Mouse (Mus musculus) forebrain, embryonic 13.5 days (tissue): ENCODE results near the gene Syde2. TPM values are rescaled to one million over a fixed set of nuclear protein-coding genes. Genes with fewer than 3 reads are reported as not detected.
"Not testable (repeated sequence)": the region's sequence is repeated elsewhere in the genome, so short reads cannot be mapped to it uniquely, and the experiment has no call there.

Experiments used
- ATAC-seq: fragments of 200-750 bp; cut with Nextera tagmentation; 2 replicates; pipeline ENCODE4 v1.8.0; 2017
- H3K27ac ChIP-seq: fragments of 300-500 bp; sonication (generic); 2 replicates; pipeline ENCODE4 v1.5.1; 2015; ENCODE audit warnings: inconsistent platforms, mild to moderate bottlenecking, moderate library complexity
- H3K27me3 ChIP-seq: fragments of 300-500 bp; sonication (generic); 2 replicates; pipeline ENCODE4 v1.6.1; 2015; ENCODE audit warnings: mild to moderate bottlenecking, inconsistent platforms
- H3K36me3 ChIP-seq: fragments of 300-500 bp; sonication (generic); 2 replicates; pipeline ENCODE4 v1.6.1; 2015; ENCODE audit warnings: mild to moderate bottlenecking, inconsistent platforms; ENCODE audit not compliant: poor library complexity, severe bottlenecking
- H3K4me1 ChIP-seq: fragments of 300-500 bp; sonication (generic); 2 replicates; pipeline ENCODE4 v1.6.1; 2015; ENCODE audit warnings: inconsistent platforms
- H3K4me2 ChIP-seq: fragments of 300-500 bp; sonication (generic); 2 replicates; pipeline ENCODE4 v1.6.1; 2015; ENCODE audit warnings: inconsistent platforms, mild to moderate bottlenecking, moderate library complexity
- H3K4me3 ChIP-seq: fragments of 300-500 bp; sonication (generic); 2 replicates; pipeline ENCODE4 v1.5.1; 2015; ENCODE audit warnings: mild to moderate bottlenecking, inconsistent platforms
- H3K9ac ChIP-seq: fragments of 300-500 bp; sonication (generic); 2 replicates; pipeline ENCODE4 v1.6.1; 2015; ENCODE audit warnings: mild to moderate bottlenecking, inconsistent platforms
- H3K9me3 ChIP-seq: fragments of 300-500 bp; sonication (generic); replicated peaks from 2 replicates; pipeline ENCODE4 v1.6.1; 2016; ENCODE audit warnings: inconsistent platforms
- WGBS: fragments of 180-500 bp; shearing (Covaris S2); methylation state at CpG from one replicate; pipeline ENCODE4 v1.1.7; 2015; 5-methylcytosine and 5-hydroxymethylcytosine counted together
- polyA plus RNA-seq: library from polyadenylated mRNA; unstranded; fragments of >200 nt; fragmentation: Nextera tagmentation; extraction: Ambion mirVana; gene quantifications from 2 replicates; pipeline ENCODE4 v1.2.1, GENCODE M21; 2015

Gene Syde2
- polyA plus RNA-seq, 1 experiment from 2014 or later = 0.59 TPM

- Histone ChIP-seq H3K9me3 (no peaks in the 10 kb centered on the region), H3K4me2 (no peak overlapping the region), H3K4me3 (no peak overlapping the region), H3K36me3 (no peaks in the 10 kb centered on the region), H3K27ac (no peak overlapping the region), H3K4me1 (peaks cover 17% of the 10 kb centered on the region), H3K9ac (no peak overlapping the region), H3K27me3 (peaks cover 14% of the 10 kb centered on the region; the same call in 1 of the 2 replicates)
- 82% methylated on average over 17 of the region's 17 CpGs for WGBS
- no peak for ATAC-seq
Measured at GRCm38 (mm10) chr3:145951287-145952165, 36.1 kb upstream of the Syde2 start.

GRCm38 (mm10) chr3:145952945-145953344 is 34.7 kb upstream of the Syde2 start:
- no peak for ATAC-seq
- H3K36me3 ChIP-seq = no peaks in the 10 kb centered on the region
- H3K4me1 ChIP-seq = peaks cover 10% of the 10 kb centered on the region
- 88% methylated on average over 7 of the region's 7 CpGs for WGBS
- no peak overlapping the region for H3K27ac ChIP-seq
- peaks cover 14% of the 10 kb centered on the region; the same call in 1 of the 2 replicates for H3K27me3 ChIP-seq
- H3K4me2 ChIP-seq = no peak overlapping the region
- H3K4me3 ChIP-seq = no peak overlapping the region
- no peak overlapping the region for H3K9ac ChIP-seq
- no peaks in the 10 kb centered on the region; the same call in 1 of the 2 replicates for H3K9me3 ChIP-seq

GRCm38 (mm10) chr3:145953411-145953810 is 34.3 kb upstream of the Syde2 start:
- no peaks in the 10 kb centered on the region; the same call in 1 of the 2 replicates for H3K9me3 ChIP-seq
- 81% methylated on average over 2 of the region's 2 CpGs for WGBS
- no peak overlapping the region for H3K27ac ChIP-seq
- no peak for ATAC-seq
- H3K4me1 ChIP-seq = peaks cover 8% of the 10 kb centered on the region
- H3K36me3 ChIP-seq = no peaks in the 10 kb centered on the region
- H3K4me2 ChIP-seq = no peak overlapping the region
- H3K4me3 ChIP-seq = no peak overlapping the region
- H3K27me3 ChIP-seq = peaks cover 14% of the 10 kb centered on the region; the same call in 1 of the 2 replicates
- H3K9ac ChIP-seq = no peak overlapping the region

- no peak overlapping the region for H3K27ac ChIP-seq
- H3K9me3 ChIP-seq = no peaks in the 10 kb centered on the region; the same call in 1 of the 2 replicates
- H3K27me3 ChIP-seq = peaks cover 32% of the 10 kb centered on the region
- 54% methylated on average over 1 of the region's 1 CpGs for WGBS
- no peak for ATAC-seq
- no peak overlapping the region for H3K4me2 ChIP-seq
- peaks cover 17% of the 10 kb centered on the region for H3K4me1 ChIP-seq
- H3K9ac ChIP-seq = no peak overlapping the region
- H3K4me3 ChIP-seq = no peak overlapping the region
- no peaks in the 10 kb centered on the region for H3K36me3 ChIP-seq
Measured at GRCm38 (mm10) chr3:145959824-145960223, 27.8 kb upstream of the Syde2 start.

GRCm38 (mm10) chr3:145962411-145962810 is 25.3 kb upstream of the Syde2 start:
- H3K9ac ChIP-seq = no peak overlapping the region
- H3K4me1 ChIP-seq = peaks cover 17% of the 10 kb centered on the region
- no peaks in the 10 kb centered on the region for H3K36me3 ChIP-seq
- H3K27me3 ChIP-seq = peaks cover 38% of the 10 kb centered on the region
- no peak overlapping the region for H3K27ac ChIP-seq
- ATAC-seq = no peak
- H3K9me3 ChIP-seq = no peaks in the 10 kb centered on the region
- H3K4me2 ChIP-seq = no peak overlapping the region
- H3K4me3 ChIP-seq = no peak overlapping the region
- WGBS = 15% methylated on average over 9 of the region's 9 CpGs

GRCm38 (mm10) chr3:145963101-145964017 is 24.3 kb upstream of the Syde2 start:
- ATAC-seq = no peak
- WGBS = 16% methylated on average over 31 of the region's 31 CpGs
- peak overlapping the region; percentile 12 for H3K4me3 ChIP-seq
- H3K27ac ChIP-seq = no peak overlapping the region
- H3K27me3 ChIP-seq = peaks cover 38% of the 10 kb centered on the region
- no peaks in the 10 kb centered on the region for H3K36me3 ChIP-seq
- peak overlapping the region; percentile 42 for H3K4me2 ChIP-seq
- no peaks in the 10 kb centered on the region for H3K9me3 ChIP-seq
- H3K9ac ChIP-seq = no peak overlapping the region
- peaks cover 17% of the 10 kb centered on the region for H3K4me1 ChIP-seq

GRCm38 (mm10) chr3:145964018-145964387 is 23.7 kb upstream of the Syde2 start:
- Histone ChIP-seq H3K9ac (no peak overlapping the region), H3K4me3 (peak overlapping the region; percentile 12; the same call in 1 of the 2 replicates), H3K4me1 (peaks cover 17% of the 10 kb centered on the region), H3K27me3 (peaks cover 38% of the 10 kb centered on the region), H3K9me3 (no peaks in the 10 kb centered on the region), H3K36me3 (no peaks in the 10 kb centered on the region), H3K27ac (no peak overlapping the region), H3K4me2 (peak overlapping the region; percentile 42)
- no peak for ATAC-seq
- 17% methylated on average over 10 of the region's 10 CpGs for WGBS

- peak; percentile 50; the same call in 1 of the 2 replicates for ATAC-seq
- 12% methylated on average over 10 of the region's 10 CpGs for WGBS
- Histone ChIP-seq H3K9me3 (no peaks in the 10 kb centered on the region), H3K27me3 (peaks cover 38% of the 10 kb centered on the region), H3K4me3 (no peak overlapping the region), H3K27ac (no peak overlapping the region), H3K9ac (no peak overlapping the region), H3K4me2 (peak overlapping the region; percentile 42), H3K4me1 (peaks cover 17% of the 10 kb centered on the region), H3K36me3 (no peaks in the 10 kb centered on the region)
Measured at GRCm38 (mm10) chr3:145964473-145964872, 23.2 kb upstream of the Syde2 start.

- H3K4me2 ChIP-seq, H3K9ac ChIP-seq, H3K27ac ChIP-seq, H3K9me3 ChIP-seq, ATAC-seq, H3K4me3 ChIP-seq, H3K36me3 ChIP-seq: not testable (repeated sequence)
- 89% methylated on average over 3 of the region's 3 CpGs for WGBS
- Histone ChIP-seq H3K4me1 (peaks cover 17% of the 10 kb centered on the region), H3K27me3 (peaks cover 38% of the 10 kb centered on the region)
Measured at GRCm38 (mm10) chr3:145965583-145965982, 22.1 kb upstream of the Syde2 start.

GRCm38 (mm10) chr3:145966806-145967205 is 20.9 kb upstream of the Syde2 start:
- 92% methylated on average over 5 of the region's 5 CpGs for WGBS
- H3K27ac ChIP-seq = no peak overlapping the region
- H3K9ac ChIP-seq = no peak overlapping the region
- H3K4me3 ChIP-seq = no peak overlapping the region
- peaks cover 17% of the 10 kb centered on the region for H3K4me1 ChIP-seq
- H3K9me3 ChIP-seq = no peaks in the 10 kb centered on the region
- no peak for ATAC-seq
- H3K36me3 ChIP-seq = no peaks in the 10 kb centered on the region
- peaks cover 35% of the 10 kb centered on the region for H3K27me3 ChIP-seq
- H3K4me2 ChIP-seq = no peak overlapping the region

- H3K36me3 ChIP-seq = no peaks in the 10 kb centered on the region
- peaks cover 6% of the 10 kb centered on the region for H3K4me1 ChIP-seq
- H3K4me2 ChIP-seq = no peak overlapping the region
- no peak overlapping the region for H3K9ac ChIP-seq
- no peak for ATAC-seq
- no peak overlapping the region for H3K27ac ChIP-seq
- H3K4me3 ChIP-seq = no peak overlapping the region
- H3K27me3 ChIP-seq = peaks cover 12% of the 10 kb centered on the region
- 64% methylated on average over 14 of the region's 14 CpGs for whole genome bisulfite sequencing
- peaks cover 3% of the 10 kb centered on the region; the same call in 1 of the 2 replicates for H3K9me3 ChIP-seq
Measured at GRCm38 (mm10) chr3:145969031-145969501, 18.6 kb upstream of the Syde2 start.
